Mouse (Mus musculus) CH12.LX (cell line): ENCODE results near the gene Ttll10. TPM values are rescaled to one million over a fixed set of nuclear protein-coding genes. Genes with fewer than 3 reads are reported as not detected.

Source experiments
- DNase-seq: peaks from one replicate; pipeline ENCODE4 v3.0.0-alpha.2; 2013; ENCODE audit errors: extremely low read depth
- H3K27ac ChIP-seq: 2 replicates; pipeline ENCODE4 v1.5.1; 2012; ENCODE audit warnings: low read depth, mild to moderate bottlenecking, control low read depth, moderate library complexity; ENCODE audit not compliant: insufficient read depth
- H3K27me3 ChIP-seq: replicated peaks from 2 replicates; pipeline ENCODE3; 2012; ENCODE audit warnings: inconsistent platforms
- H3K36me3 ChIP-seq, 2 experiments: replicated peaks in 1 of 2; 2 replicates each; pipeline versions ENCODE3 to v1.6.1; 2012; ENCODE audit warnings: inconsistent platforms in 1 of 2, low read length in 1 of 2, mild to moderate bottlenecking in 1 of 2, mixed read lengths in 1 of 2, moderate library complexity in 1 of 2; ENCODE audit not compliant: control insufficient read depth in 1 of 2, insufficient read depth in 1 of 2
- H3K4me1 ChIP-seq, 2 experiments: 2 replicates each; pipeline ENCODE4 v1.6.1; 2012; ENCODE audit warnings: inconsistent platforms in 1 of 2, moderate library complexity in 1 of 2; ENCODE audit not compliant: insufficient read depth in 2 of 2, control insufficient read depth in 1 of 2
- H3K4me2 ChIP-seq: 2 replicates; pipeline ENCODE4 v1.6.1; 2012; ENCODE audit warnings: low read depth, mild to moderate bottlenecking, control low read depth; ENCODE audit not compliant: poor library complexity, insufficient read depth, severe bottlenecking
- H3K4me3 ChIP-seq, 3 experiments: fragments of 150-350 bp in 1 of 3; sonication (generic) in 1 of 3; replicated peaks in 1 of 3; 2 replicates each; pipeline versions ENCODE3 to v1.5.1; 2011 to 2012; ENCODE audit warnings: low read depth in 2 of 3, low read length in 2 of 3, mild to moderate bottlenecking in 2 of 3, moderate library complexity in 2 of 3, control low read depth in 1 of 3, improper control_type of control experiment in 1 of 3, inconsistent platforms in 1 of 3, mixed read lengths in 1 of 3; ENCODE audit not compliant: poor library complexity in 1 of 3
- H3K79me2 ChIP-seq: replicated peaks from 2 replicates; pipeline ENCODE4 v1.6.1; 2012; ENCODE audit warnings: mild to moderate bottlenecking, moderate library complexity; ENCODE audit not compliant: control insufficient read depth, poor library complexity, insufficient read depth, severe bottlenecking; ENCODE audit errors: extremely low read depth
- H3K9ac ChIP-seq: 2 replicates; pipeline ENCODE4 v1.6.1; 2012; ENCODE audit warnings: low read depth, mild to moderate bottlenecking, control low read depth, moderate library complexity; ENCODE audit not compliant: insufficient read depth
- H3K9me3 ChIP-seq: replicated peaks from 2 replicates; pipeline ENCODE3; 2012; ENCODE audit warnings: low read length, inconsistent platforms, mixed read lengths
- BHLHE40 ChIP-seq: IDR thresholded peaks from 2 replicates; pipeline ENCODE4 v1.6.1; 2011; ENCODE audit warnings: mild to moderate bottlenecking, low read depth, low read length, improper control_type of control experiment
- CHD1 ChIP-seq: IDR thresholded peaks from 2 replicates; pipeline ENCODE4 v1.6.1; 2012; ENCODE audit warnings: low read depth, low read length, improper control_type of control experiment, inconsistent platforms
- CHD2 ChIP-seq: IDR thresholded peaks from 2 replicates; pipeline ENCODE4 v1.6.1; 2011; ENCODE audit warnings: low read length, improper control_type of control experiment
- CTCF ChIP-seq, 2 experiments: IDR thresholded peaks in 1 of 2; conservative IDR thresholded peaks in 1 of 2; 2 replicates each; pipeline ENCODE4 v1.5.1; 2011 to 2012; ENCODE audit warnings: low read depth in 2 of 2, low read length in 2 of 2, improper control_type of control experiment in 1 of 2, inconsistent platforms in 1 of 2, mild to moderate bottlenecking in 1 of 2, moderate library complexity in 1 of 2
- E2F4 ChIP-seq: IDR thresholded peaks from 2 replicates; pipeline ENCODE4 v1.6.1; 2011; ENCODE audit warnings: low read depth, low read length, improper control_type of control experiment; ENCODE audit not compliant: insufficient replicate concordance
- ELF1 ChIP-seq: IDR thresholded peaks from 2 replicates; pipeline ENCODE4 v1.6.1; 2014; ENCODE audit warnings: low read depth, mild to moderate bottlenecking, inconsistent platforms, low read length, improper control_type of control experiment
- EP300 ChIP-seq: IDR thresholded peaks from 2 replicates; pipeline ENCODE4 v1.6.1; 2011; ENCODE audit warnings: low read length, improper control_type of control experiment
- ETS1 ChIP-seq: conservative IDR thresholded peaks from 2 replicates; pipeline ENCODE4 v1.6.1; 2012; ENCODE audit warnings: low read depth, mild to moderate bottlenecking, inconsistent platforms, low read length, improper control_type of control experiment, moderate library complexity
- GABPA ChIP-seq: IDR thresholded peaks from 2 replicates; pipeline ENCODE4 v1.6.1; 2012; ENCODE audit warnings: low read depth, low read length, improper control_type of control experiment, inconsistent platforms; ENCODE audit not compliant: insufficient replicate concordance
- HCFC1 ChIP-seq: IDR thresholded peaks from 2 replicates; pipeline ENCODE4 v1.6.1; 2012; ENCODE audit warnings: low read depth, mild to moderate bottlenecking, inconsistent platforms, low read length, improper control_type of control experiment
- IRF4 ChIP-seq: IDR thresholded peaks from 2 replicates; pipeline ENCODE4 v1.6.1; 2014; ENCODE audit warnings: low read depth, mild to moderate bottlenecking, inconsistent platforms, low read length, improper control_type of control experiment
- JUN ChIP-seq: IDR thresholded peaks from 2 replicates; pipeline ENCODE4 v1.6.1; 2011; ENCODE audit warnings: low read depth, mild to moderate bottlenecking, low read length, improper control_type of control experiment, moderate library complexity; ENCODE audit not compliant: insufficient read depth
- JUND ChIP-seq: conservative IDR thresholded peaks from 2 replicates; pipeline ENCODE4 v1.6.1; 2011; ENCODE audit warnings: low read depth, low read length, improper control_type of control experiment
- KAT2A ChIP-seq: IDR thresholded peaks from 2 replicates; pipeline ENCODE4 v1.6.1; 2012; ENCODE audit warnings: low read length, improper control_type of control experiment, inconsistent platforms; ENCODE audit not compliant: insufficient replicate concordance
- MAFK ChIP-seq: IDR thresholded peaks from 2 replicates; pipeline ENCODE4 v1.6.1; 2011; ENCODE audit warnings: low read length, improper control_type of control experiment; ENCODE audit not compliant: insufficient replicate concordance
- MAX ChIP-seq: IDR thresholded peaks from 2 replicates; pipeline ENCODE4 v1.6.1; 2011; ENCODE audit warnings: low read length, improper control_type of control experiment
- MAZ ChIP-seq: IDR thresholded peaks from 2 replicates; pipeline ENCODE4 v1.6.1; 2012; ENCODE audit warnings: low read depth, mild to moderate bottlenecking, inconsistent platforms, low read length, improper control_type of control experiment, moderate library complexity
- MEF2A ChIP-seq: IDR thresholded peaks from 2 replicates; pipeline ENCODE4 v1.6.1; 2014; ENCODE audit warnings: low read depth, mild to moderate bottlenecking, inconsistent platforms, low read length, improper control_type of control experiment, borderline replicate concordance
- MXI1 ChIP-seq: IDR thresholded peaks from 2 replicates; pipeline ENCODE4 v1.6.1; 2011; ENCODE audit warnings: mild to moderate bottlenecking, low read depth, low read length, improper control_type of control experiment
- MYC ChIP-seq: IDR thresholded peaks from 2 replicates; pipeline ENCODE4 v1.6.1; 2011; ENCODE audit warnings: low read depth, mild to moderate bottlenecking, improper control_type of control experiment, low read length
- NELFE ChIP-seq: IDR thresholded peaks from 2 replicates; pipeline ENCODE4 v1.6.1; 2011; ENCODE audit warnings: low read depth, low read length, improper control_type of control experiment
- NRF1 ChIP-seq: IDR thresholded peaks from 2 replicates; pipeline ENCODE4 v1.6.1; 2014; ENCODE audit warnings: low read depth, mild to moderate bottlenecking, inconsistent platforms, low read length, improper control_type of control experiment, moderate library complexity
- PAX5 ChIP-seq: IDR thresholded peaks from 2 replicates; pipeline ENCODE4 v1.6.1; 2012; ENCODE audit warnings: low read length, inconsistent platforms, mixed read lengths
- POLR2A ChIP-seq: IDR thresholded peaks from 2 replicates; pipeline ENCODE4 v1.6.1; 2011; ENCODE audit warnings: low read depth, mild to moderate bottlenecking, improper control_type of control experiment, low read length
- POLR2AphosphoS2 ChIP-seq: IDR thresholded peaks from 2 replicates; pipeline ENCODE4 v1.6.1; 2011; ENCODE audit warnings: low read depth, low read length, improper control_type of control experiment
- RAD21 ChIP-seq: IDR thresholded peaks from 2 replicates; pipeline ENCODE4 v1.6.1; 2011; ENCODE audit warnings: low read depth, mild to moderate bottlenecking, low read length, improper control_type of control experiment, moderate library complexity
- RCOR1 ChIP-seq: conservative IDR thresholded peaks from 2 replicates; pipeline ENCODE4 v1.6.1; 2012; ENCODE audit warnings: low read depth, mild to moderate bottlenecking, inconsistent platforms, low read length, improper control_type of control experiment
- SIN3A ChIP-seq: IDR thresholded peaks from 2 replicates; pipeline ENCODE4 v1.6.1; 2012; ENCODE audit warnings: low read length, improper control_type of control experiment, inconsistent platforms
- SMC3 ChIP-seq: IDR thresholded peaks from 2 replicates; pipeline ENCODE4 v1.6.1; 2011; ENCODE audit warnings: low read depth, low read length, improper control_type of control experiment
- TBP ChIP-seq: conservative IDR thresholded peaks from 2 replicates; pipeline ENCODE4 v1.6.1; 2011; ENCODE audit warnings: low read depth, low read length, improper control_type of control experiment
- TCF12 ChIP-seq: IDR thresholded peaks from 2 replicates; pipeline ENCODE4 v1.6.1; 2014; ENCODE audit warnings: low read depth, mild to moderate bottlenecking, inconsistent platforms, low read length, improper control_type of control experiment
- UBTF ChIP-seq: IDR thresholded peaks from 2 replicates; pipeline ENCODE4 v1.6.1; 2012; ENCODE audit warnings: low read depth, mild to moderate bottlenecking, inconsistent platforms, low read length, improper control_type of control experiment, moderate library complexity
- USF1 ChIP-seq: IDR thresholded peaks from 2 replicates; pipeline ENCODE4 v1.6.1; 2014; ENCODE audit warnings: low read depth, mild to moderate bottlenecking, inconsistent platforms, low read length, improper control_type of control experiment
- USF2 ChIP-seq: conservative IDR thresholded peaks from 2 replicates; pipeline ENCODE4 v1.6.1; 2011; ENCODE audit warnings: low read depth, low read length, improper control_type of control experiment
- ZC3H11A ChIP-seq: IDR thresholded peaks from 2 replicates; pipeline ENCODE4 v1.6.1; 2012; ENCODE audit warnings: low read depth, mild to moderate bottlenecking, inconsistent platforms, low read length, improper control_type of control experiment
- ZKSCAN1 ChIP-seq: IDR thresholded peaks from 2 replicates; pipeline ENCODE4 v1.6.1; 2012; ENCODE audit warnings: low read depth, inconsistent platforms, low read length, improper control_type of control experiment, borderline replicate concordance
- ZMIZ1 ChIP-seq: IDR thresholded peaks from 2 replicates; pipeline ENCODE4 v1.6.1; 2012; ENCODE audit warnings: low read depth, mild to moderate bottlenecking, inconsistent platforms, low read length, improper control_type of control experiment
- ZNF384 ChIP-seq: IDR thresholded peaks from 2 replicates; pipeline ENCODE4 v1.6.1; 2012; ENCODE audit warnings: low read depth, low read length, improper control_type of control experiment, inconsistent platforms
- dilution Hi-C: fragments of 300-500 bp; cut with MboI; formaldehyde crosslinking; loops from 2 replicates; pipeline ENCODE4 v1.14.3; 2020; ENCODE audit warnings: low sequenced_read_pairs; ENCODE audit not compliant: extremely low pct_unique_long_range_greater_than_20kb, extremely low pct_ligation_motif_present
- in situ Hi-C: fragments of 300-500 bp; cut with MboI; formaldehyde crosslinking; loops from 3 replicates; pipeline ENCODE4 v1.14.3; 2019; ENCODE audit warnings: low sequenced_read_pairs, low pct_ligation_motif_present, low pct_unique_long_range_greater_than_20kb, mixed read lengths
- polyA plus RNA-seq: library from polyadenylated mRNA; unstranded; fragments of >175 nt; gene quantifications from 2 replicates; pipeline ENCODE4 v1.2.1, GENCODE M21; 2012; ENCODE audit warnings: low read depth; ENCODE audit not compliant: insufficient read length
- total RNA-seq, 2 experiments: library from RNA; depleted of rRNA; stranded (reverse); fragments of 300-350 nt in 1 of 2; fragments of >200 nt in 1 of 2; gene quantifications; 2 replicates each; pipeline ENCODE4 v1.2.3; 2012 to 2014

Ttll10 gene
- total and polyA plus RNA-seq, 3 experiments: 0.04 TPM; not detected in 2

- peak overlapping the region; percentile 44 to 59 (median 55) for H3K4me3 ChIP-seq
- H3K4me2 ChIP-seq: peak overlapping the region; percentile 73
- no peaks in the 10 kb centered on the region for H3K79me2 ChIP-seq
- peak overlapping the region; percentile 99 for H3K27ac ChIP-seq
- H3K9me3 ChIP-seq: no peaks in the 10 kb centered on the region
- no peaks in the 10 kb centered on the region for H3K27me3 ChIP-seq
- peaks cover 16 to 32% of the 10 kb centered on the region in 2 experiments for H3K36me3 ChIP-seq
- H3K9ac ChIP-seq: peak overlapping the region; percentile 65
- in situ Hi-C loops: loop anchor here (5.0 kb wide), 2 partner anchors 48 to 62 kb away; no protein-coding TSS in a partner anchor
- peak; percentile 64 for DNase-seq
- TF ChIP-seq RAD21 (no peak; the same call in 1 of the 2 replicates), TCF12 (peak; percentile 59; the same call in 1 of the 2 replicates), PAX5 (no peak), MAZ (no peak), MYC (no peak), MAX (peak; percentile 24; the same call in 1 of the 2 replicates), USF1 (no peak), NELFE (no peak), POLR2A (peak; percentile 41; the same call in 1 of the 2 replicates), JUND (no peak), ZNF384 (no peak), POLR2AphosphoS2 (no peak), JUN (no peak), ZC3H11A (no peak), HCFC1 (no peak), KAT2A (no peak), USF2 (no peak), CTCF (conservative IDR thresholded peaks at IDR 0.05 in 1 of 2, IDR thresholded peaks at IDR 0.05 in 1 of 2; ENCODE audit: low read depth in 2 of 2, low read length in 2 of 2) (peak in 1 of 2 experiments; percentile 34; a peak in 2 of 4 replicates), MXI1 (no peak), BHLHE40 (peak; percentile 64; the same call in 1 of the 2 replicates), GABPA (no peak), MAFK (no peak), ZKSCAN1 (no peak), IRF4 (peak; percentile 69; the same call in 1 of the 2 replicates), UBTF (no peak), EP300 (no peak), SMC3 (no peak), RCOR1 (no peak), NRF1 (peak; percentile 22; the same call in 1 of the 2 replicates), ZMIZ1 (no peak), TBP (no peak; the same call in 1 of the 2 replicates), ETS1 (peak; percentile 83), CHD2 (no peak), MEF2A (no peak), E2F4 (no peak), ELF1 (no peak), SIN3A (no peak), CHD1 (no peak)
- TF ChIP-seq, all 38 proteins: peak for 8
- dilution Hi-C loops: no loop called here
- H3K4me1 ChIP-seq: peaks cover 30 to 64% of the 10 kb centered on the region in 2 experiments
Measured at GRCm38 (mm10) chr4:156030651-156031118, 28.5 kb downstream of the Ttll10 start.
